Mouse (Mus musculus) erythroblast, embryonic 14.5 days (primary cell): Measurements from ENCODE around the gene Isyna1.

ENCODE experiments used
- GATA1 ChIP-seq: IDR thresholded peaks from 2 replicates; pipeline ENCODE4 v1.6.1; 2012; ENCODE audit warnings: low read length, inconsistent platforms, mixed read lengths
- TAL1 ChIP-seq: IDR thresholded peaks from 3 replicates; pipeline ENCODE4 v1.6.1; 2012; ENCODE audit warnings: low read length, inconsistent platforms, mixed read lengths

GRCm38 (mm10) chr8:70595811-70596210 is 1.6 kb downstream of the Isyna1 start:
- TF ChIP-seq GATA1, result no peak
- TF ChIP-seq TAL1, result no peak
